Mouse (Mus musculus) ES-CJ7 (cell line): ENCODE measurements around the gene Hecw2.
A peak's percentile ranks its signal among the peaks of the same experiment; 100 is the strongest.

ENCODE experiments used
- DNase-seq: peaks from one replicate; pipeline ENCODE4 v3.0.0; 2011; ENCODE audit warnings: low read depth, low spot score

Gene Hecw2

DNA sequence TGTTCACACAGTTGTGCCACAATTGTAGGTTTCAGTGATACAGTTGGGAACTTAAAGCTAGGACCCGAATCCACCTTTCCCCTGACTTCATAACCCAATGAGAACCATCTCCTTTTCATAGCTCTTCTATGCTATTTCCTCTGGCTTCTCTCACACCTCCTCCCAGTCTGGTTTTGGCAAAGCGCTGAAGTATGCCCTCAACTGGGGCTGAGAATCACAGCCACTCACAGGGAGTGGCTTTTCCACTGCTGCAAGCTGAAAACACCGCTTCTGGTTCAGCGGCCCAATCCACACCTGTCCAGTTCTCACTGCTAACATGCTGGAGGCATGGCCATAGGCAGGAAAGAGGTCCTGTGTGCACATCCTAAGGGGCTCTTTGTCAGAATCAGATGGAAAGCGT is 300.7 kb downstream of the Hecw2 start:
- DNase-seq = peak; percentile 6

DNA sequence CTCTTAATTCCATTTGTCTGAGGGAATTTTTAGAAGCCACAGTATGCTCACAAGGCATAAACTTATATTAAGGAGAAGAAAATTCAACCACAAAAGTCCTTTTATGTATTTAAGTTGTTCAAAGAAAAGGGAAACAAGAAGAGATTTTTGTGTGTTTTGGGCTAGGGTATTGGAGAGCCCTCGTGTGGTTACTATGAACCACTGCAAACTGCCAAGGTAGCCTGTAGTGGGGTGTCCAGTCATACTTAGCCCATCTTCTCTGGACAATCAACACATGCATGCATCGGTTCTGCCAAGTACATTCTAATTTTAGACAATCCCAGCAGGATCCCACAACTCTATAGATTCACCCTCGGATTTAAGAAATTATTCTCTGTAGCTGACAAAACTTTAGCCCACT is 304.6 kb downstream of the Hecw2 start:
- peak; percentile 37 for DNase-seq

DNA sequence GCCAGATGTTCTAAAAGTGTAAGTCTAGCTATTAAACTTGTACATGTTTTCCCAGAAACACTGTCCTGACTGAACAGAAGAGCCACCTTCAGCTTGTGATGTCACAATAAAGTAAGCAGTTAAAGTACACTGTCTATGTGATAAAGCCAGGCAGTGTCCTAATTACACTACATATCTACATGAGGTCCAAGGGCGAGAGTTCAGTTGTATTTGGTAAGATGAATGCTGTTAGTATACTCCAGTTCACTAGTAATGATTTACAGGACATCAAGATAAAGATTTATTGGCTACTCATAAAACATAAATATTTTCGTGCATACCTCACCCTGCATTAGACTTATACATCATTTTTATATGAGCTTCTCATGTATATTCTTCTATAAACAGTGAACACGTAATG is 305.2 kb downstream of the Hecw2 start:
- no peak for DNase-seq

DNA sequence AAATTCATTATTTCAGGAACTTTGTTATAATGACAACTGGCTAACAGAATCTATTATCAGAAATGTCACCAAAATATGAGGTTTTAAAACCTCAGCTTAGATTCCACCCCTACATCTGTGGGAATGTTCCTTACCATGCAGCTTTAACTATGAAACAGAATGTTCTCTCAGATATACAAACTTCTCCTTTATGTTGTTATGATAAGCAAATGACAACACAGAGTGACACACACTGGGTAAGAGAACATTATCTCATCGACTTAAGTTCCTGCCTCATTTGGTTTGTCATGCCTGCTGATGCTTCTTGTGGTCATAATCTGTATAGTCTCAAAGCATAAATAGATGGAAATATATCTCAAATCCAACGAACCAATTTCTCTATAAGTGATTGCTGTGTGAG is 312.5 kb downstream of the Hecw2 start:
- no peak for DNase-seq

DNA sequence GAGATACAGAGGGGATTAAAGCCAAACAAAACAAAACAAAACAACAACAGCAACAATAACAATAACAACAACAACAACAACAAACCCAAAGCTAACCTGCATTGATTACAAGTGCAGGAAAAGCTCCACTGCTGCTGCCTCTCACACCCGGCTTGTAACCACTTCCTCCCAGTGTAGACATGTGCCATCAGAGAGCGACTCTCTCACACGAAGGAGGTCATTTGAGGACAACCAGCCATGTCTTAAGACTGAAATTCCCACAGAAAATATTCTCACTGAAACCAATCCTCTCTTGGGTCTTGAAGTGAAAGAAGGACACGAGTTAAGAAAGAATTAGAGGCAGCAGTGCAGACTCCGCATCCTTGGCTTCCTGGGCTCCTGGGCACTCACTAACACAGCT is 319.0 kb downstream of the Hecw2 start:
- no peak for DNase-seq

DNA sequence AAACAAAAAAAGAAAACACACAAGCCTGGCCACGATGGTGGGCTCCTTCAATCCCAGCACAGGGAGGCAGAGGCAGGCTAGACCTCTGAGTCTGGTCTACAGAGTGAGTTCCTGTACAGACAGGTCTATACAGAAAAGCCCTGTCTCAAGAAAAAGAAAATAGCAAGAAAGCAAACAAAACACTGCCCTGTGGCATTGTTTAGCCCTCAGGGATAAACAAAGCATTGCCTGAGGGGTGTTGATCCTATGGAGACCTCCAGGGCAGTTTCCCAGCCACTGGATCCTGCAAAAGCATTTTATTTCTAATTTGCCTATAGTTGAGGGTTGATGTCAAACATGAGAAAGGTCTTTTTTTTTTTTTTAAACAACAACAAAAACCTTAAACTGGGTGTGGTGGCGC is 327.7 kb downstream of the Hecw2 start:
- DNase-seq = peak; percentile 31

DNA sequence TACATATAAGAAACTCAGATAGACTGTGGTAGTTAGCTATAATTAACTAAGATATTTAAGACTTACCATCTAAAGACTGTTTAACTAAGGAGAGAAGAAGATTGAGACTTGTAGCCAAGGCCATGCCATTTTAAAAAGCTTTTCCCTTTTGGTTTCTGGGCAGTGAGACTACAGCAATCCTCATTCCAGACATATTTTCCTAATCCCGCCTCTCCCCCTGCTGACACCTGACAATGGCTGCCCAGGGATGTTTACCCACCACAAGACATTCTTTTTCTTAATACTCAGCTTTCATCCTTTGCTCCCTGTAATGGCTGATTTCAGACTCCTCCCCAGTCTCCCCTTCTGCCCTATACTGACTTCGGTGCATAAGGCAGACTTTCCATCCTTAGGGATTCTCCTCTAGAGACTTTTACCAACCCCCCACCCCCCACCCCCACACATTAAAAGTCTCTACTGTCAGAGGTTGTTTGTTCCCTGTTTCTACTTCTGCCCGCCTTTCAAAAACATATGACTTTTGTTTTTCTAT is 328.5 kb downstream of the Hecw2 start:
- DNase-seq = peak; percentile 48

DNA sequence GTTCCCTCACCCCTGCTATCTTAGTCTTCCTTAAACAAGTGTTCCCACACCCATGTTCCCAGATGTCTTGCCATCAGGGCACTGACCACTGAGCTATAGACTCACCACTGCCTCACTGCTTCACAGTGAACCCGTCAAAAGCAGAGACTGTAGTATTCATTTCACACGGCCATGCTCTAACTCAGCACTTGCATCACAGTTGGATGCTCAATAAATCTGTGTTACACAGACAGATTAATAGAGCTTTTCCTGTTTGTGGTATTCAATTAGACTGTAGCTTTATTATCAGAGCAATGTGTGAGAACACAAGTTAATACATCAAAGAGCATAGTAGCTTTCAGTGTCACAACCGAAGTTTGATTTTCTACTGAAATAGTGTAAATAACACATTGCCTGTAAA is 330.9 kb downstream of the Hecw2 start:
- no peak for DNase-seq

DNA sequence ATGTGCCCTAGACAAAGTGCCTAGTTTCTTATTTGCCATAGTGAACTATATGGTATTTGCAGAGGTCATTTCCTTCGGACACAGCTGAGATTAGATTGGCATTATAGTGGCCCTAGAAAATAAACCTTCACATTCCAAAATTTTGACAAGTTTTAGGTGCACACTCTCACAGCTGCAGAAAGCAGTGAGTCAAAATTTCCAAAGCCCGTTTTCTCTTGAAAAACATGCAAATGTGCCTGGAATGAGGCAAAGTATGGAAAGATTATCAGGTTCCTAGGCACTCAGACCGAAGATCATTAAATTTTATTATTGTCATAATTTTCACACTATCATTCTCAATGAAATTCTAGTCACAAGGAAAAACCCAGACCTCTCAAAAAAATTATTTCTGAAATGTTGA is 334.4 kb downstream of the Hecw2 start:
- no peak for DNase-seq

DNA sequence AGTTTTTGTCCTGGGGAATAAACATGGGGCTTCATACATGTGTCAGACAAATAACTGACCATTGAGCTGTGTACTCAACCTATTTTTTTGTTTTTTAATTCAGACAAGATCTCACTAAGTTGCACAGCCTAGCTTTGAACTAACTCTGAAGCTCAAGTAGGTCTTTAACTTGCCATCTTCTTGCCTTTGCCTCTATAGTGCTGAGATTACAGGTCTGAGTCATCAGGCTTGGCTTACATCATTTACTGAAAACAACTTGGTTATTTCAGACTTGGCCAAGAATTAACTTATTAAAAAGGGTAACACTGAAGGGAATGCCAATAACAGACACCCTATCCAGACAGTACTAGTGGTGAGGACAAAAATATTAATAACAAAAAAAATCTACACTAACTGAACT is 335.8 kb downstream of the Hecw2 start:
- no peak for DNase-seq

DNA sequence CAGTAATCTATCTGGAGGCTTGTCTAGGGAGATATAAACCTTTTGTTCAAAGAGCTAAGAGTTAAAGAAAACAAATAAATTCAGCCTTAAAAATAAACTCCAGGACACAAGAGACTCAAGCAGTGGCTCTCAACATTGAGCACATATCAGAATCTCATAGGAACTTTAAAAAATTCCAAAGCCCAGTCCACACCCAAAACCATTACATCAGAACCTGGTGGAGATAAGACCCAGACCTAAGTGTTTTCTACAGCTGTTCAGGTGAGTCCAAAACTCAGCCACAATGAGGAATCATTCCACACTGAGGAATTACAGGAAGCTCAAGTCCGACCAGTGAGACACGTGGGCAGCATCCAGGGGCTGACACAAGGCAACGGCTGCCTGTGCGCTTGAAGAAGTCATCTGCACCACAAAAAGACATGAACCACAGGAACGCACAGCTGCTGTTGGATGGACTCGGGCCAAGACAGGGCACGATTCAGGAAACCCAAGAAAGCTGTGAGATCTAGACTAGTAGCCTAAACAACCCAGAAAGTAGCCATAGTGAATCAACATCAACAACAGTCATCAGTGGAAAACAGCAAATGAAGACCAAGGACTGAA is 338.4 kb downstream of the Hecw2 start:
- DNase-seq = no peak

DNA sequence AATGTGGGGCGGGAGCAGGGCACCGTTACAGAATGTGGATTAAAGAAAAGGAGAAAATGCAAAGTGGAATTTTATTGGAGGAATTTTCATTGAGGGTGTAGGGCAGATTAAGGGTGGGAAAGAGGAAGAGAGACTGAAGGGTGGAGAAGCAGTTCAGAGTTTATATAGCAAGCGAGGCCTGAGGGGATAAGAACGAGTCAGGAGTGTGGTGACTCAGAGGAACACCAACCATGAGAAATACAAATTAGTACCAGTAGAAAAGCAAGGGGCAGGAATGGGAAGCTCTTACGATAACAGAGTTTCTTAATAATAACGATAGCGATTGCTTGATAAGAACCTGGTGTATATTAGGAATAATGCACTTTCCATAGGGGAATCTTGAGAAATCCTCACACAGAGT is 339.2 kb downstream of the Hecw2 start:
- DNase-seq = no peak

DNA sequence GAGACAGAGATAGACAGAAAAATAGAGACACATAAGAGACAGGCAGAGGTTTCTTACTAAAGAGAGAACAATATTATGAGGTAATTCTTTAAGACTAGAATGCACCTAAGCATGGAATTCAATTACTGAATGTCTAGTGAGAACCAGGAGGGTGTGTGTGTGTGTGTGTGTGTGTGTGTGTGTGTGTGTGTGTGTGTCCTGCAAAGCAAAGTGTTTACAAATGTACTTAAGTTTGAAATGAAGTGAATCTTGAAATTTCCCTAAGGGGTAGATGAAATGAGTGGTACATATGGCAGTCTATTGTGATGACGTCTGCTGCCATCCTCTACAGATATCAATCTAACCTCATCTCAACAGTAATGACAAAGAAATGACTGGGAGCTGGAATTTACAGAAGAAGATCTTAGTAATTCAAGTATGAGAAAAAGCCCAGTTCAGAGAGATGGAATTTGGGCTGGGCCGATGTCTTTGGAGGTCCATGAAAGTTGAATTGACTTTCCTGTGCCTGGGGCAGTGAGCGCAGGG is 342.8 kb downstream of the Hecw2 start:
- DNase-seq = no peak

DNA sequence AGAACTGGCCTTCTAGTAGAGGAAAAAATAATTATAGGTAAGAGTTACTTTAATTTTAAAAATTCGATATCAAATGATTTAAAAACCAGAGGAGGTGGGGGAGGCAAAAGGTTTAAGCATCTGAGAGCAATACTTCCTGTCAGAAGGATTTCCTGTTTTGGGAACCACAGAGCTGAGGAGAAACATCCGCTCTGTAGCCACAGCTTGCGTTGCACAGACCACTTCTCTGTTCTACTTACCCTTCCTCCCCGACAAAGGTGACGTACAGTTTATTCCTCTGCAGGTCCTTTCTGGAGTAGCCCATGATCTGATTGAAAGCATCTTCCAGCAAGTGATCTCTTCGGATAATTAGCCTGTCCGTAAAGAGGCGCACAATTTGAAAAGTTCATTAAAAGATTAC is 343.6 kb downstream of the Hecw2 start:
- DNase-seq = no peak

DNA sequence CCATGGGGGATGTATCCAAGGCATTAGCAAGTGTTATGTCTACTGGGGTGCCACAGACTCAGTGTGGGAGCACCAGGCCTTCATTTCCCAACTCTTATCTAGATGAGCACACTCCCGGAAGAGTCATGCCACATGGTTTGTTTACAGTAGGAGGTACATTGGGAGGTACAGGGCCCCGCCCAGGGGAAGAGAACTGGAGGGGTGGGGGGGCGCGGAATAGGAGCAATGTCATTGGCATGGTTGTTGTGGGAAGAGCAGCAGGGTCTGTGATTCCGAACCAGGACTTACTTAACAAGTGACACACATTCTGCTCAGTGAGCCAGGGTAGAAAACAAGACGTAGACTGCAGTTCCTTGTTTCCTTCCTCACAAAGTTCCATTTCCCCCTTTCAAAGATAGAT is 344.1 kb downstream of the Hecw2 start:
- DNase-seq = no peak

DNA sequence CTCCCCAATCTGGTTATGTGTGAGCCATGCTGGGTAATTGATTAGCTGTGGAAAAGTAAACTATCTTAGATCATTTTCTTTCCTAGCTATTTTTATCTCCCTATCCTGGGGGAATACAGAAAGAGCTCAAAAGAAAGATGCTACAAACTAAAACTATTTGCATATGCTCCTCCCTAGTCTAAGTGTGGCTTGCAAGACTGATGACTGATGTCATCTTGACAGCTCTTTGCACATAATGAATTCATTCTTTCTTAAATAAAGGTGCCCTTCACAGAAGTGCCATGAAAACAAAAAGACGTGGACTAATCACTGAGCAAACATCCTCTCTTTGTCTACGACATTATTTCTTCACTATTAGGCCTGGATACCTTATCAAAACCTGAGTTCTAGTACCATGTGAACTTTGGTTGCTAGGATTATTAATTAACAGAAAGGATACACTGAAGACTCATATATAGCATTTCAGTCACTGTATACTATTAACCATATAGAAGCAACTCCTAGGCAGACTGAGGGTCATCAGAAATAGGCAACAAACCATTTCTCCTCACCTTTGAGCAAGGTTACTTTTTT is 348.2 kb downstream of the Hecw2 start:
- no peak for DNase-seq

DNA sequence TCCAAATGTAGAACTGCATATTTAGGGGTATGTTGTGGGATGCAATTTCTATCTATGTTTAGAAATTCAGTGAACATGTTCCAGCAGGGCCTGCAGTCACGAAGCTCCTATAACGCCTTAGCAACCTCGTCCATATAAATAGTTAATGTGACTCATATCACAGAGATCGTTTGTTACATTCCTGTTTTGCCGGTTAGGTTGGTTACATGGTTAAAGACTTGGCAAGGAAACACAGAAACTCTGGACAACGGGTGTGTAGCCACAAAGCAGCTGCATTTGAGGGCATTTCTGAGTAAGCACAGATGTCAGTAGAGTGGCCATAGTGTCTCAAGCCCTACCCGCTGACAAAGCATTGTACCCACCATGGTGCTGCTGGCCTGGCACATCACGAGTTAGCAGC is 349.1 kb downstream of the Hecw2 start:
- DNase-seq = no peak

DNA sequence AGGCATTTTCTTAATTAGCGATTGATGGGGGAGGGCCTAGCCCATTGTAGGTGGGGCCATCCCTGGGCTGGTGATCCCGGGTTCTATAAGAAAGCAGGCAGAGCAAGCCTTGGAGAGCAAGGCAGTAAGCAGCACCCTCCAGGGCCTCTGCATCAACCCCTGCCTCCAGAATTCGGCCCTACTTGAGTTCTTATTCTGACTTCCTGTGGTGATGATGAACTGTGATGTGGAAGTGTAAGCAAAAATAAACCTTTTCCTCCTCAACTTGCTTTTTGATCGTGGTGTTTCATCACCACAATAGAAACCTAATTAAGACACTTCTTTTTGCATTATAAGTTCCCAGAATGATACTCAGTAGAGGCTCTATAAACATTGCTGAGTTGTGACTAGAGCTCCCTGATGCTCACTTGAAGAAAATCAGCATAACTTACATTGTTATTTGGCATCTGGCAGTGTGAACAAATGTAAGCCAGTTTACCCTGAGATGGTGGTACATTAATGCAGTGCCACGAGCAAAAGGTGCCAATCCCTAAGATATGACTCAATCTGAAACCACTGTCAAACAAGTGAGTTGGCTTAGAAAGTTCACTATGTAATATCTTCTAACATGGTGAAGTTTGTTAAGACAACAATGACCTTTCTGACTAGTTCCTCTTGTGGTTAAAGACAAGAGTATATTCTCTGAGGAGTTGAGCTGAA is 349.9 kb downstream of the Hecw2 start:
- no peak for DNase-seq

DNA sequence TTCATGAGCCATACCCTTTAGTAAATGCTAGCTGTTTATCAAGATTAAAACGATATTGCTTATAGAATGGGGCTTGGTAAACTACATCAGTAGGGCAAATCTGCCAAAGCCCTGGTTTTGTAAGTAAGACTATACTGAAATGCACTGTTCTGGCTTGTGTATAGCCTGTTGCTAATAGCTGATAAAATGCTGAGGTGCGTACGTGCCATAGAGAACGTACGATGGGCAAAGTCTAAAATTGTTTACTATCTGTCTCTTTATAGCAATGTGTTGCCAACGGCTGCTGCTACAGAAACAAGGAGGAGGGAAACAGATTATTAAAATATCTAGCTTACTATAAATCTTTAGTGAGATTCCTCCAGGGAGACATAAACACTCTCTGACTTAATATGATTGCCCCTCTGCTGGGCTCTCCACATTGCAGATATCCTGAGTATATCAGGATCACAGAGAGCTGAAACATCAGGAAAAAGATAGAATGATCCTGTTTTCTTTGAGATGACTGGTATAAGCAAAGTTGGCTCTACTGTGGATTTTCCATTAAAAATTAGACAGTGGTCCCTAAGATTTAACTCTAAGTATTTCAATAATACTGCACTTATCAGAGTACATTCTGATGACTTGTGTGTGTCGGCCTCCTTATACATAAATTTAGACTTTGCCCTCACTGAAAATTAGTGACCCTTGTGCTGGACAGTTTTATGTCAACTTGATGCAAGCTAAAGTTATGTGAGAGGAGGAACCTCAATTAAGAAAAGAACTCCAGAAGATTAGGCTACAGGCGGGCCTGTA is 350.6 kb downstream of the Hecw2 start:
- DNase-seq = no peak

DNA sequence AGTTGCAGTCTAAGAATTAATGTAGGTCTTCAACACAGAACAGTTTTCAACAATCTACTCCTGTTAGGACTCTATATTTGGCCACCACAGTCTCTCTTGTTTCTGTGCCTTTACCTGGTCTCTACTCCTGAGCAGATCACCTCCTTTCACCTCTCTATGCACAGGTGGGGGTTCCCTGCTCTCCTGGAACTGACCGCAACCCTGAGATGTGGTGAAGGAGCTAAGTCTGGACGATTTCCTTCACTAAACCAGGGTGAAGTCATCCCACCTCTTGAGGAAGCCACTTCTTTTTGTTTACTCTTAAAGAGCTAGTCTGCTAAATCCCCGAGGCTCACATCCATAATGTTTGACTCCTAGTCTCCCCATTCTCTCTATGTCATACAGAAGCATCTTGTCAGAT is 351.9 kb downstream of the Hecw2 start:
- DNase-seq = no peak

DNA sequence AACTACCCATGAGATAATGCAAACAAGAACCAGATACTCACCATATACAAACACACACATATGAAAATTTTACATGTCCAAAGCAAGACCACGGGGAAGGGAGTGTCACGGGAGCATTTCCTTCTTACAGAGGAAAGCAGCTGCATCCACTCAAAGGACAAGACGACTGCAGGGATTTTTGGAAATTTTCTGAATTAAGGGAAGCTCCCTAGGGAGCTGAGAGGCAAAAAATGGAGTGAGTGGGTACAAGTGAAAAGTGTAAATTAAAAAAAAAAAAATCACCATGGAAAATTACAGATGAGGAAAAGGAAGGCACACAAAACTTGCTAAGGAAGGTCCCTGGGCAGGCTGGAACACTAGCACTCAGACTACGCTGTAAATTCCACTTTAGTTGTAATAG is 353.9 kb downstream of the Hecw2 start:
- DNase-seq = no peak

DNA sequence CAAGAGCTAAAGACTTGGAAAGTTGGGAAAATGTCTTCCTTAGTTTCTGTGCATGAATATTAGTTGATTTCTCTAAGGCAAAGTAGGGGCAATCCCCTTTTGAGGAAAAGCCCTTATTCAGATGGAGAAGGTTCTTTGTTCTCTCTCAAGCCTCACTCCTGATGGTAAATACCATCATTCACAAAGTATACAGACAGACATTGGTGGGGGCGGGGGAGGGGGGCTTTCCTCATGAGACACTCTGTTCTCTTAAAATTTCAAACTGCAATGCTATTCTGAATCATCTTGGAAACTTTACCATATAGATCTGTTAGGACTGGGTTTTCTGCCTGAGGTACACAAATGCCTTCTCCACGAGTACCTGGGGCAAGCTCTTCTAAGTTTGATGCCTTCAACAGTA is 355.6 kb downstream of the Hecw2 start:
- no peak for DNase-seq
